Mouse (Mus musculus) brain, adult 2 months (tissue): ENCODE measurements at regions not wholly inside any gene's neighbourhood (a gene's known extent, or its start where the extent isn't known, plus 50 kb on each side); places are given as distances from the start of the nearest gene placed in this dataset.

Source experiments
- DNase-seq: peaks from one replicate; pipeline ENCODE4 v3.0.0; 2011; ENCODE audit warnings: low read depth, low spot score

GRCm38 (mm10) chr11:57904216-57904615 is 71.6 kb upstream of the Hand1 start:
- DNase-seq = no peak

GRCm38 (mm10) chr11:57899335-57899734 is 66.7 kb upstream of the Hand1 start:
- DNase-seq = no peak

- no peak for DNase-seq
Measured at GRCm38 (mm10) chr11:57895497-57895896, 62.9 kb upstream of the Hand1 start.

- DNase-seq = no peak
Measured at GRCm38 (mm10) chr11:57882736-57883635, 50.4 kb upstream of the Hand1 start.
